Mouse (Mus musculus): Measurements from ENCODE around the gene Nploc4.

Gene Nploc4

DNA sequence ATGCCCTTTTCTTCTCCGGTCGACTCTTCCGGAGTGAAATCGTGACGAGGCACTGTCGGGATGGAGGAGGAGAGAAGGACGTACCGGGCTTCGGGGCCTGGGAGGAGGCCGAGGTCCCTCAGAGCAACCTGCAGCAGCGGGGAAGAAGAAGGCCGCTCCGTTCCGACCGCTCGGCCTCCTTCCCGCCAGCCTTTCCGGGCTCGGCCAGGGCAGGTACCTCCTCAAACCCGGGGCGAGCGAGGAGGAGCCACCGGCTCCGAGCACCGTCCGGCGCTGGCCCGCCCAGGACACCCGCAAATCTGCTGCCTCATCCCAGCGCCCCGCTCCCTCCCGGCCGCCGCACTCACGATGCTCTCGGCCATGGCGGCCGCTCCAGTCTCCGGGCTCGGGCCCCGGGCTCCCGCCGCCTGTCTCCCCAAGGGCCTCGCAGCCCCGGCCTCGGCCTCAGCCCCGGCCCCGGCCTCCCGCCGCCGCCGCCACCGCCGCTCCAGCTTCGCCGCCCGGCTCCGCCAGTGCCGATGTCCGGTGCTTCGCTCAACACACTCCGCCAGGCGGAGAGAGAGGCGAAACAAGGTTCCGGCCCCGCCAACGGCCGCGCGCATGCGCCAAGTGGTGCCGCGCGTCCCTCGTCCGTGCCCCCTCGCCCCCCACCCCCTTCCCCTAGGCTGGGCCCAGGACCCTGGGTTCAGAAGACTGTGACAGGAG, at the start of gene Nploc4:
Gene Nploc4 (minus strand): TSS at position 557 of the 705 bp plus-strand sequence.
- DNase-seq (ENCODE audit: extremely low spot score, low read depth, low spot score): peak; percentile 57

DNA sequence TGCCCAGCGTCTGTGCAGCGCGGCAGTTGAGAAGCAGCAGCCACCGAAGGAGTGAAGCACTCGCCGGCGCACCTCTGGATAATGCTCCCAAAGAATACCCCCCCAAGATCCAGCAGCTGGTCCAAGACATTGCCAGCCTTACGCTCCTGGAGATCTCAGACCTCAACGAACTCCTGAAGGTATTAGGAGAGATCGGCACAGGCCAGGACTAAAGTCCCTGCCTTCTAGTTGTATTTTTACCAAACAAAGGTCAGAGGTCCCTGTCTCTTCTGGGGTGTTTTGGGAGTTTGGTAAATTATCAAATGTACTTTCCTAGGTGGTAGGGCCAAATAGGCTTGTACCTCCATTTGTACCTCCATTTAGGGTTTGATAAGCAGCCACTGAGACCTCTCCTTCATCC, 47.7 kb upstream of the Nploc4 start:
- DNase-seq (ENCODE audit: extremely low spot score, low read depth, low spot score): no peak

DNA sequence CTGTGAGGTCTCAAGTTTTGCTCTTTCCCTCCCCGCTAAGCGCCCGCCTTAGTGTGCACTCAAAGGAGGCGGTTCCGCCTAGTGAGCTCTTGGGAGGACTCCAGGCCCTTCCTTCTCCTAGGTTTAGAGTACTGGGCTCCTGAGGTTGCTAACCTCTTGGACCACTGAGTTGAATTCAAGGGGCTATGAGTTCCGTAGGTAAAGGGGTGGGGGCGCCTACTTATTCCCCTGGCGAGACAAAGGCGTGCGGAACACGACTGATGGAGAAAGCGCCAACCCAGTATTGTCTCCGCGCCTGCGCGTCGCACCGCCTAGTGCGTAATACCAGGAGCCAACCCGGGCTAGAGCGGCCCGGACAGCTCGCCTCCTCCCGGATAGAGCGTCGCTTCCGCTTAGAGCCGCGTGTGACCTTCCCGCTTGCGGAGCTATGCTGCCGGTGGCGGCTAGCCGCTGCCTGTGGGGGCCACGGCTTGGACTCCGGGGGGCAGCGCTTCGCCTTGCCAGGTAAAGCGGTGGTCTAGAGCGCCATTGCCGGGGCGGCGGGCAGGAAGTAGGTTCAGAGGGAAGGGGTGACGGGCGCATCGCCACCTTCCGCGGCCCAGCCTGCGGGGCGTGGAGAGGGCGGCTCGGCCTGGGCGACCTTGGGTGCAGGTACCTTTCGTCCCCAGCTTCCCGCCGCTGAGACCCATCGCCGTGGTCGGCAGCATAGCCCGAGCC, 46.9 kb upstream of the Nploc4 start, which contains the start of gene Mrpl12:
Gene Mrpl12 (plus strand): TSS at position 349 of the 717 bp plus-strand sequence.
- peak; percentile 87 for DNase-seq (ENCODE audit: extremely low spot score, low read depth, low spot score)

DNA sequence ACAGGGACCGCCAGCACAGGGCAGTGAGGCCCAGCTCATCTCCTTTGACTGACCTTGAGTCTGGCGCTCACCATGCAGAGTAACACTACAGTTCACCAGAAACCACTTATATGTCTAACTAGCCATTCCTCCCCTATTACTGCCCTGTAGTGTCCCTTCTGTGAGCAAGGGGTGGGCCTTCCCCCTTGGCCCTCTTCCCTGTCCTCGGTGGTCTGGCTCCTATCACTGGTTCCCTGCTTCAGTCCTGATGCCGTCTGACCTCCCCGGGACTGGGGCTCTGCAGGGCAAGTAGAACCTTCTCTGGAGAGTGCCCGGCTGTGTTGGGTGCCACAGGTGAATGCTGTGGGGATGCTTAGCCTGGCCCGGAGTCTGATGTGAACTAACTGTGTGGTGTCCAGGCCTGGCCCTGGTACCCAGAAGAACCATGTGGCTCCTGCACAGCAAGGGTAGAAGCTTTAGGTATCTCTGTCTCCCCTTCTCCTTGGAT, 46.0 kb upstream of the Nploc4 start:
- DNase-seq (ENCODE audit: extremely low spot score, low read depth, low spot score): no peak

DNA sequence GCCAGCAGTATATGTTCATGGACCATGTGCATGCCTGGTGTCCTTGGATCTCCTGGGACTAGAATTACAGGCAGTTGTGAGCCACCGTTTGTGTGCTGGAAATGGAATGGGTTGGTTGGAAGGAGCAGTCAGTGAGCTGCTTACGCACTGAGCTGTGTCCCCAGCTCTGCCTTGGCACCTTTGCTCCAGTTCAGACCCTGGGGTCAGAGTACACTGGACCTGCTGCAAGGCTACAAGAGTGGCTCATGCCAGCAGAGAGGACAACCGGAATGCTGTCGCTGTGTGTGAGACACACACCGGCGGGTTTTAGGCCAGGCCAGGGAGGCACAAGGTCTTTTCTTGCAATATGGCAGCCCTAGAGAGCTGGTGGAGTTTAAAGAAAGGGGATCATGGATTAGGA, 34.5 kb upstream of the Nploc4 start:
- DNase-seq (ENCODE audit: extremely low spot score, low read depth, low spot score): no peak

DNA sequence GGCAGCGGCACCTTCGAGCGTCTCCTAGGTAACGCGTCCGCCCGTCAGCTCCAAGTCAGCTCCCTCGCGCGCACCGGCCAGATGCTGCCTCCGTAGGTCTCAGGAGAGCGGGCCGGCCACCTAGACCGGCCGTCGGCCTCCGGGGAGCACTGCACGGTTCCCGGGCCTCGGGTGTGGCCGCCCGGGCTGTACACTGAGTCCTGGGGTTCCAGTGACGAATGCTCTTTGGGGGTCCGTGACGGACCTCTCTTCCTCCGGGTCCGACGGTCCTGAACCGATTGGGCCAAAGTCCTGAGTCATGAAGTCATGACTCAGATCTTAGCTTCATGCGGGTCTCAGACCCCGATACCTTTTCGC, 30.2 kb upstream of the Nploc4 start:
- no peak for DNase-seq (ENCODE audit: extremely low spot score, low read depth, low spot score)

DNA sequence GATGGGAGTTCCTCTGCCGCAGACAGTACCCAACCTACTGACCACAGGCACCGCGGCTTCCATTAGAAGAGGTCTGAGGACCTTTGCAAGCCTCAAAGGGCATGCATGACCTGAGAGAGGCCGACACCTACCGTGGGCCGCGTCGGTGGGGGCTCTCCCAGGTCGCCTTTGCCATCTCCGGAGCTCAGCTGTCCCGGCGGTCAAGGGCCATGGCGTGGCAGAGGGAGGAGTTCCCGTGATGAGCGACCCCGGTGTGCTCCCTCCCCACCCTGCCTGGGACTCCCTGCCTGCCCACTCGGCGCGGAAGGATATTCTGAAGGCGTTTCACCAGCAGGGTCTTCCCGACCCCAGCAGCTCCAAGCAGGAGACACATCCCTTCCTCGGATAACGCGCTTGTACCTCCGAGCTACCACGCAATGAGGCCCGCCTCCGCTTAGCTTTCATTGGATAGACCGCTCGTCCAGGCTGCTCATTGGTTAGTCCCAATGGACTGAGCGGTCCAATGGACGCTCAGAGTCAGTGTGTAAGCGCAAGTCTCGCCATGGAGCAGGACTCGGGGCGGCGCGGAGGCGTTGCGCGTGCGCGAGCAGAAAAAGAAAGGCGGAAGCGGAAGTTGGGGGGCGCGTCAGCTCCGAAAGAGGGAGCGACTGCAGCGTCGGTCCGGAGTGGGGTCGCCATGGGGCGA, 29.7 kb upstream of the Nploc4 start, which contains the start of gene Arl16:
Gene Arl16 (minus strand): TSS at position 557 of the 685 bp plus-strand sequence.
- peak; percentile 96 for DNase-seq (ENCODE audit: extremely low spot score, low read depth, low spot score)

DNA sequence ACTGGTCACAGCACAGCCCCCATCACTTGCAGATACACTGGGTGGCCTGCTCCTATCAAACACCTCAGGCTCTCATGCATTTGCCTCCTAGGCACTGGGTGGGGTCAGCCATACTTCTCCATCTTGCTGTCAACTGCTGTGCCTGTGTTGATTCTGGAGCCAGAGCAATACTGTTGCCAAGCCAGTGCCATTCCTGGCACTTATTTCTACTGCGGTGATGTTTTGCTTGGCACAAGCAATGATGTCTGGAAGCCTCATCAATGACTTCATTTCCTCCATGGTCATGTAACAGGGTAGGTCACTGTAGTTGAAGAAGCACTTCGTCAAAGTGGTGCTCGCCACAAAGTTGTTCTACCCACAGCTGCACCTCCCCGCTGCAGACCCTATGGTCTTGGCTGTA, 28.0 kb upstream of the Nploc4 start:
- DNase-seq (ENCODE audit: extremely low spot score, low read depth, low spot score): no peak

DNA sequence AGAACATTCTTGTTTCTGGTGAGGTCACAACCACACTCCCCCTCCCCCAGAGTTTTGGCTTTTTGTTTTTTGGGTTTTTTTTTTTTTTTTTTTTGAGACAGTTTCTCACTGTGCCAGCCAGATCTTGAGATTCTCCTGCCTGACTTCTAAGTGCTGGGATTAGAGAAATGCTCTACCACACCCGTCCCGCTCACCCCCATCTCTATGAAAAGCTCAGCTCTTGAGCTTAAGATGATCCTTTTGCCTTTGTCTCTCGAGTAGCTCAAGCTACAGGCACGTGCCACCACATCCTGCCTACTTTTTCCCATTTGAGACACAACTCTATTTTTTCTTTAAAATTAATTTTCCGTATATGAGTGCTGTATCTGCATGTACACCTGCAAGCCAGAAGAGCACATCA, 26.9 kb upstream of the Nploc4 start:
- DNase-seq (ENCODE audit: extremely low spot score, low read depth, low spot score): no peak

DNA sequence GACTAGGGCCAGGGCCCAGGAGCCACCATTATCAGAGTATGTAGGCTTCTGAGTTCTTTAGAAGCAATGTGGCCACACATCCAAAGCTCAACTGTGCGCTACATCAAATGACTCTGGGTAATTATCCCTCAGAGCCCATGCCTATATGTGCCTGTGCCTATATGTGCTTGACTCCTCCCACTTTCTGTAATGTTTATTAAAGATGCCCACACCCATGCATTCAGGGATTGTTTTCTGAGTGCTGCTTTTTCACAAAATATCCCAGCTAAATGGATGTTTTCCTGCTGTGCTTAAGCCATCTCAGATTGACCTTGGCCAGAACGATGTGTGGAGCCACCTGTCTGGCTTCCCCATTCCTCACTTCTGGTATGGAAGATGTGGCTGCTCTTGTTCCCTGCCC, 26.0 kb upstream of the Nploc4 start:
- DNase-seq (ENCODE audit: extremely low spot score, low read depth, low spot score): no peak

DNA sequence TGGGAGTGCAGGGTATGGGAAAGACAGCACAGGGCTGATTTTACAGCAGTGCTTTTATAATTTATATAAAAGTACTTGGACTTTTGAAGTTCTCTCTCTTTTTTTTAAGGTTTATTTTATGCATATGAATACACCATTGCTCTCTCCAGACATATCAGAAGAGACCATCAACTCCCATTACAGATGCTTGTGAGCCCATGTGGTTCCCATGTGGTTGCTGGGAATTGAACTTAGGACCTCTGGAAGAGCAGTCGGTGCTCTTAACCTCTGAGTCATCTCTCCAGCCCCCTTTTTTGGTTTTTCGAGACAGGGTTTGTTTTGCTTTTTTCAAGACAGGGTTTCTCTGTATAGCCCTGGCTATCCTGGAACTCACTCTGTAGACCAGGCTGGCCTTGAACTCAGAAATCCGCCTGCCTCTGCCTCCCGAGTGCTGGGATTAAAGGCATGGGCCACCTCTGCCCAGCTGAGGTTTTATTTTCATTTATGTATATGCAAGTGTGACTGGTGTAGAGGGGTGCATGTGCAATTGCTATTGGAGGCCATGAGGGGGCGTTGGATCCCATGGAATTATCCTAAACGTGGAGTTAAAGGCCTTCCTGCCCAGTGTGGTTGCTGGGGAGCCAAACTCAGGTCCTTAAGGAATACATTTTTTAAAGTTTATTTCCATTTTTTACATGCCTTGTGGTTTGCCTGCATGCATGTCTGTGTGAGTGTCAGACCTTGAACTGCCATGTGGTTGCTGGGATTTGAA, 21.5 kb upstream of the Nploc4 start:
- DNase-seq (ENCODE audit: extremely low spot score, low read depth, low spot score): no peak

DNA sequence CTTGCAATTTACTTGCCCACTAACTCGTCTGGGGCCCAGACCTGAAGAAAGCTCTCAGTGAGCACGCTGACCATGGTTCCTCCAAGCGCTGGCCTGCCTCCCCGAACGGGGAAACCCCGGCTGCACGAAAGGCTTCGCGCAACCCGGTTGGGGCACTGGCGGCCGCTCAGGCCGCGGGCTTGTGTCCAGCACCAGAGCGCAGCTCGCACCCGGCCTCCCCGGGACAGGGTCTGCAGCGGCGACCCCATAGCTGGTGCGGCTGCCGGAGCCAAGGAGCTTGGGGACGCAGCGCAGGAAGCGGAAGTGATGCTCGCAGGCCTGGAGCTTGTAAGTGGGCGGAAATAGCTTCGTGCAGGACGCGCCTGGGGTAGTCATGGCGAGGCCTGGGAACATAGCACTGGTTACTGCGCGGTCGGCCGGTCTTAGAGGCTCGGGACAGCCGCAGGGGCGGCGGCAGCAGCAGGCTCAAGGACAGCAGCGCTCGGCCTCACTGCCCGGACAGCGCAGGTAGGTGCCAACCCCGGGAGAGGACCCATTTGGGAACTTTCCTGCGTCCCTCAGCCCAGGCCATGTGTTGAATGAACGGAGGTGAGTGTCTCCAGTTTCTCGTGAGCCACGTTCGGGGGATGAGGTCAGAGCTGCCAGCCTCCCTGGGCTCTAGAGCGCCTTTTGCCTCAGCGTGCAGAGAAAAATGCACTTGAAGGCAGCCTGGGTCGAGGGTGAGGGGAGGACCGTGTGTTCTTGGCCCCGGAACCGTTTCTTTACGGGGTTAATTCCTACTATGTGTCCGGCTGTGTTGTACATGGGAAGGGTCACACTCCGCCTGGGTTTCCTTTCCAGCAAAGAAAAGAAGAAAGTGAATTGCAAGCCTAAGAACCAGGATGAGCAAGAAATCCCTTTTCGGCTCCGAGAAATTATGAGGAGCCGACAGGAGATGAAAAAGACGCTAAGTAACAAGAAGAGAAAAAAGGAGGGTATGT, 20.6 kb upstream of the Nploc4 start, which contains the start of the genes Oxld1 and Ccdc137:
Gene Oxld1 (minus strand): TSS at position 297 of the 980 bp plus-strand sequence.
Gene Ccdc137 (plus strand): TSS at position 344 of the 980 bp plus-strand sequence.
- DNase-seq (ENCODE audit: extremely low spot score, low read depth, low spot score): peak; percentile 41

DNA sequence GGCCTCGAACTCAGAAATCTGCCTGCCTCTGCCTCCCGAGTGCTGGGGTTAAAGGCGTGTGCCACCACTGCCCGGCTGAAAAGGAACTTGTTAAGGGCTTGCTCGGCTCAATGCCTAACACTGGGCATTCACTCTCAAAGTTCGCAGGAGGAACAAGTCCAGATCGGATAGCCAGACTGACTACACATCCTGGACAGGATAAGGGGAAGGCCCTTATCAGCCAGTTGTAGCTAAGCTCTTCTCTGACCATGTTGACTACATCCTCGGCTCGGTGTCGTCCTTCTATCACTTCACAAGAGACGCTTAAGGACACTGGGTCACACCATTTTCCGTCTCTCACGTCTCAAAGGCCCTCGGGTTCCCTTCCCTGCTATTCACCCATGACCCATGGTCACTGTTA, 19.9 kb upstream of the Nploc4 start:
- no peak for DNase-seq (ENCODE audit: extremely low spot score, low read depth, low spot score)

DNA sequence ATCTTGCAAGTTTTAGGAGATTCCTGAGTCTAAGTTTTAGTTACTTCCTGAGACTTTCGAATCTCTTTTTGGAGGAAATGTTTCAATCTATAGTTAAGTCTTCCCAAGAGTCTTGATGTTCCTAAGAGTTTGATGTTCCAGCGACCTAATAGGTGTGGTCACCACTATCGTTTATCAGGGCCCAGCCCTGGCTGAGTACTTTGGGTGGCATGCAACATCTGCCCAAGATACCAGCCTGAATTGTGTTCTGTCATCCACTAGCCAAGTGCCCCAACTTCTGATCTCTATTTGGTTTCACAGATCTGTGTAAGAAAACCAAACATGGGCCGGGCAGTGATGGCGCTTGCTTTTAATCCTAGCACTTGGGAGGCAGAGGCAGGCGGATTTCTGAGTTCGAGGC, 17.9 kb upstream of the Nploc4 start:
- no peak for DNase-seq (ENCODE audit: extremely low spot score, low read depth, low spot score)

DNA sequence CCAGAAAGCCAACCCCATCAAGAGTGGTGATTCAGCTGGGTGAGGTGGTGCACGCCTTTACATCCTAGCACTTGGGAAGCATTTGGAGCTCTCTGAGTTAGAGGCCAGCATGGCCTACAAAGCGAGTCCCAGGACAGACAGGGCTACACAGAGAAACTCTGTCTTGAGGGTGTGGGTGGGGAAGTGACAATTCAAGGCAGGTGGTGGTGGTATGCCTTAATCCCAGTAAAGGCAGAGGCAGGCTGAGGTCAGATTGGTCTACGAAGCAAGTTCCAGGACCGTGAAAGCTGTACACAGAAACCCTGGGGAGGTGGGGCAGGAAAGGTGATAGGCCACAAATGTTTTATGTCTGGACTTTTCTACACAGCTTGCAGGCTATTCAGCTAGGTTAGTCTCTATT, 17.5 kb upstream of the Nploc4 start:
- DNase-seq (ENCODE audit: extremely low spot score, low read depth, low spot score): no peak

DNA sequence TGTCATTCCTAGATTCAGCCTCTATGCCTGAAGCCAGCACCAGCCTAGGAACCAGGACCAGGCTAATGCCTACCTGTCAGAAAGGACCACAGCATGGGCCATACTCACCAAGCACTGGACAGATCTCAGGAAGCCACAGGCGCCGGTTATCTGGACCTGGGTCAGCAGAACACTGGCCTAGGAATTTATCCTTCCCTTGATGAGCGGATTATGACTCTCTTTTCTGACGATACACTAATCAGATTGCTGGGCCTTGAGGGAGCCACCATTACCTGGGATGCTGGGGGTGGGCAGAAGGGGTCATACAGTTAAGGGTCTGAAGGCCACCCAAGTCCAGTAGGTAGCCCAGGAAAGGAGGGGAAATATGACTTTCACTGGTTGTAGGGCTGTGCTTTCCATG, 15.8 kb upstream of the Nploc4 start, which contains the start of gene Pde6g:
Gene Pde6g (minus strand): TSS at position 195 of the 400 bp plus-strand sequence.
- no peak for DNase-seq (ENCODE audit: extremely low spot score, low read depth, low spot score)

DNA sequence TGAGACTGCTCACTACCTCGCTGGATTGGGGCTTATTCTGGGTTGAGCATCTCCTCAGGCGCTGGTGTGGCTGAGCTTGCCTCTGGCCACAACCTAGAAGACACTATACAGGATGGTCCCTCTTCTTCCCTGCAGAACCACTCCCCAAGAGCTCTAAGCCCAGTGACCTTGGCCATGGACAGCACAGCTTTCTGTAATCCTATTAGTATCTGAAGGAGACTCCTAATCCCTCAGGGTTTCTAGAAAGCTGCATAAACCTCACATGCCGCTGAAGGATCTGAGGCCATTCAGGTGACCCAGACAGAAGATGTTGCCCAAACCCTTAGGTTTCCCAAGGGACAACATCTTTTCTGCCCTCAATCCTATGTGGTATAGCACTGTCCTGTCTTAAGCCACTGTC, 14.7 kb upstream of the Nploc4 start:
- no peak for DNase-seq (ENCODE audit: extremely low spot score, low read depth, low spot score)

DNA sequence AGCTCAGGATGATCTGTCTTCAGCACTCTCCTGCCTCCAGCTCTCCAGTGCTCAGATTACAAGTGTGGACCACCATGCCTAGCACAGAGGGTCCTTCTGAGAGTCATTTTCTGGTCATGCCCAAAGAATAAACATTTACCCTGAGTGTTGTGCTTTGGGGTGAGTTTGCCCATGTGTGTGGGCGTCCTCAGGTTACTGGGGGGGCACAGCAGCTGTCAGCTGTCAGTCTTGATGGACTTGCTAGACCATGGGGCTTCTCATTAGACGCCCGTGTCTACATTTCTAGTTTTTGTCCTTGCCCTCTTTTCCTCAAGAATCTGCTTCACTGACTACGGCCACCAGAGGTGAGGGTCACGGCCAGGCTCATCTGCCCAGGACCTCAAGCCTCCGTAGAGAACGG, 9.7 kb upstream of the Nploc4 start:
- DNase-seq (ENCODE audit: extremely low spot score, low read depth, low spot score): no peak

DNA sequence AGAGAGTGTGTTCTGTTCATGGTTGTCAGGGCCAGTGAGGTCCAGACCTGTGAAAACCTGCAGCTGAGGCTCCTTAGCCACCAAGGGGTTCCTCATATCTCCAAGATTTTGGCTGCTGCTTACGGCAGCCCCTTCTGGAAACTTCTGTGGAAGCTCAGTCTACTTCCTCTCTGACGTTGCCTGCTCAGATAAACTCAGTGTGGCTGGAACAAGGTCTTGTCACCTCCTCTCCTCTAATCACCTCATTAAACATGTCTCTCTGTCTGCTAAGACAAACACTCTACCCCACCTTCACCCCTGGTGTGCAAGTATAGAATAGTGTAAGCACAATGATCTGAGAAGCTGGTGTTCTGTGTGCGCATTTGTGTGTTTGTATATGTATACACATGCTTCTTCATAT, 8.0 kb upstream of the Nploc4 start:
- no peak for DNase-seq (ENCODE audit: extremely low spot score, low read depth, low spot score)

DNA sequence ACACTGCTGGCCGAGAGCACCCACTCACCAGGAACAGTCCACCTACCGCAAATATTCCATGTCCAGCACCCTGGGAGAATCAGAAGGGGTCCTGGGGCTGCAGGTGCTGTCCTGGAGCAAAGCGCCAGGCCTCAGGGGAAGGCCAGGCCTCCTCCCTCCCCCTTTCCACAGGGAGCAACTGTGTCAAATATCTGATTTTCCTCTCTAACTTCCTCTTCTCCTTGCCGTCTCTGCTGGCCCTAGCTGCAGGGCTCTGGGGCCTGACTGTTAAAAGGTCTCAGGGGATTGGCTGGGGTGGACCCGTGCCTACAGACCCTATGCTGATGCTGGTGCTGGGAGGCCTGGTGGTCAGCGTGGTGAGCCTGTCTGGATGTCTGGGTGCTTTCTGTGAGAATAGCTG, 6.6 kb upstream of the Nploc4 start:
- no peak for DNase-seq (ENCODE audit: extremely low spot score, low read depth, low spot score)

Measured in hindlimb bud, embryonic 11.5 days (tissue).